Mouse (Mus musculus) hindbrain, embryonic 16.5 days (tissue): ENCODE data around the gene Angptl2. TPM values are rescaled to one million over a fixed set of nuclear protein-coding genes. Genes with fewer than 3 reads are reported as not detected.
A peak's percentile ranks its signal among the peaks of the same experiment; 100 is the strongest.

Experiments used
- ATAC-seq: fragments of 200-750 bp; cut with Nextera tagmentation; 2 replicates; pipeline ENCODE4 v1.8.0; 2017; ENCODE audit warnings: moderate TSS enrichment, moderate library complexity
- H3K27ac ChIP-seq: fragments of 300-500 bp; sonication (generic); 2 replicates; pipeline ENCODE4 v1.5.1; 2014; ENCODE audit warnings: low read depth, mild to moderate bottlenecking, control low read depth, low read length, moderate library complexity
- H3K27me3 ChIP-seq: fragments of 300-500 bp; sonication (generic); replicated peaks from 2 replicates; pipeline ENCODE4 v1.6.1; 2014; ENCODE audit warnings: low read length; ENCODE audit not compliant: control insufficient read depth, insufficient read depth
- H3K36me3 ChIP-seq: fragments of 300-500 bp; sonication (generic); 2 replicates; pipeline ENCODE4 v1.6.1; 2014; ENCODE audit warnings: mild to moderate bottlenecking, low read length, moderate library complexity, mixed read lengths; ENCODE audit not compliant: control insufficient read depth, insufficient read depth
- H3K4me1 ChIP-seq: fragments of 300-500 bp; sonication (generic); 2 replicates; pipeline ENCODE4 v1.6.1; 2014; ENCODE audit warnings: low read depth, low read length; ENCODE audit not compliant: control insufficient read depth, insufficient read depth
- H3K4me2 ChIP-seq: fragments of 300-500 bp; sonication (generic); 2 replicates; pipeline ENCODE4 v1.6.1; 2014; ENCODE audit warnings: mild to moderate bottlenecking, low read length, control low read depth, moderate library complexity
- H3K4me3 ChIP-seq: fragments of 300-500 bp; sonication (generic); 2 replicates; pipeline ENCODE4 v1.5.1; 2014; ENCODE audit warnings: mild to moderate bottlenecking, low read length, control low read depth, moderate library complexity
- H3K9ac ChIP-seq: fragments of 300-500 bp; sonication (generic); 2 replicates; pipeline ENCODE4 v1.6.1; 2014; ENCODE audit warnings: low read depth, mild to moderate bottlenecking, control low read depth, low read length, moderate library complexity
- H3K9me3 ChIP-seq: fragments of 300-500 bp; sonication (generic); 2 replicates; pipeline ENCODE4 v1.6.1; 2014; ENCODE audit warnings: mild to moderate bottlenecking, low read length, moderate library complexity; ENCODE audit not compliant: control insufficient read depth
- WGBS: fragments of 180-500 bp; shearing (Covaris S2); extraction: QIAGEN DNeasy Blood & Tissue Kit; methylation state at CpG from one replicate; pipeline ENCODE4 v1.1.7; 2014; 5-methylcytosine and 5-hydroxymethylcytosine counted together
- polyA plus RNA-seq: library from polyadenylated mRNA; unstranded; fragments of >200 nt; fragmentation: Nextera tagmentation; extraction: Ambion mirVana; gene quantifications from 2 replicates; pipeline ENCODE4 v1.2.1, GENCODE M21; 2015

Angptl2 gene
- polyA plus RNA-seq, 1 experiment from 2014 or later, result 13.4 TPM

- no peak overlapping the region for H3K9ac ChIP-seq
- no peak overlapping the region for H3K27ac ChIP-seq
- ATAC-seq, result no peak
- H3K9me3 ChIP-seq, result no peaks in the 10 kb centered on the region
- 80% methylated on average over 2 of the region's 2 CpGs for WGBS
- H3K4me2 ChIP-seq, result no peak overlapping the region
- H3K4me1 ChIP-seq, result peaks cover 7% of the 10 kb centered on the region
- H3K27me3 ChIP-seq, result no peaks in the 10 kb centered on the region
- H3K4me3 ChIP-seq, result no peak overlapping the region
- no peaks in the 10 kb centered on the region for H3K36me3 ChIP-seq
Measured at GRCm38 (mm10) chr2:33269132-33269493, 53.2 kb downstream of the Angptl2 start.

- H3K27me3 ChIP-seq, result no peaks in the 10 kb centered on the region
- H3K9me3 ChIP-seq, result no peaks in the 10 kb centered on the region
- H3K36me3 ChIP-seq, result no peaks in the 10 kb centered on the region
- no peak overlapping the region for H3K4me2 ChIP-seq
- ATAC-seq, result no peak
- H3K4me3 ChIP-seq, result no peak overlapping the region
- peaks cover 7% of the 10 kb centered on the region for H3K4me1 ChIP-seq
- 98% methylated on average over 2 of the region's 2 CpGs for WGBS
- no peak overlapping the region for H3K9ac ChIP-seq
- H3K27ac ChIP-seq, result no peak overlapping the region
Measured at GRCm38 (mm10) chr2:33270569-33270968, 54.7 kb downstream of the Angptl2 start.

GRCm38 (mm10) chr2:33271511-33271910, 55.6 kb downstream of the Angptl2 start:
- no peak overlapping the region; the same call in 1 of the 2 replicates for H3K27ac ChIP-seq
- H3K27me3 ChIP-seq, result no peaks in the 10 kb centered on the region
- H3K36me3 ChIP-seq, result no peaks in the 10 kb centered on the region
- H3K9ac ChIP-seq, result no peak overlapping the region
- WGBS, result 48% methylated on average over 1 of the region's 1 CpGs
- ATAC-seq, result no peak
- H3K4me3 ChIP-seq, result no peak overlapping the region
- H3K4me2 ChIP-seq, result no peak overlapping the region
- H3K4me1 ChIP-seq, result peaks cover 7% of the 10 kb centered on the region
- no peaks in the 10 kb centered on the region for H3K9me3 ChIP-seq

GRCm38 (mm10) chr2:33272665-33273439, 57.0 kb downstream of the Angptl2 start:
- no peaks in the 10 kb centered on the region for H3K36me3 ChIP-seq
- no peak overlapping the region for H3K9ac ChIP-seq
- no peaks in the 10 kb centered on the region for H3K9me3 ChIP-seq
- no peaks in the 10 kb centered on the region for H3K27me3 ChIP-seq
- ATAC-seq, result no peak
- 80% methylated on average over 4 of the region's 4 CpGs for WGBS
- H3K4me3 ChIP-seq, result no peak overlapping the region
- H3K27ac ChIP-seq, result no peak overlapping the region
- H3K4me2 ChIP-seq, result no peak overlapping the region
- H3K4me1 ChIP-seq, result no peaks in the 10 kb centered on the region; the same call in 1 of the 2 replicates

- H3K27ac ChIP-seq, result no peak overlapping the region
- no peak overlapping the region for H3K4me2 ChIP-seq
- ATAC-seq, result no peak
- H3K4me1 ChIP-seq, result no peaks in the 10 kb centered on the region; the same call in 1 of the 2 replicates
- no peak overlapping the region for H3K9ac ChIP-seq
- no peaks in the 10 kb centered on the region for H3K27me3 ChIP-seq
- H3K36me3 ChIP-seq, result no peaks in the 10 kb centered on the region
- 83% methylated on average over 12 of the region's 12 CpGs for WGBS
- H3K9me3 ChIP-seq, result no peaks in the 10 kb centered on the region
- H3K4me3 ChIP-seq, result no peak overlapping the region
Measured at GRCm38 (mm10) chr2:33274719-33275490, 59.0 kb downstream of the Angptl2 start.

- no peak for ATAC-seq
Measured at GRCm38 (mm10) chr2:33279758-33280157, 63.9 kb downstream of the Angptl2 start.

GRCm38 (mm10) chr2:33280525-33280924, 64.7 kb downstream of the Angptl2 start:
- Histone ChIP-seq H3K4me2 (no peak overlapping the region), H3K9ac (no peak overlapping the region), H3K9me3 (no peaks in the 10 kb centered on the region), H3K27ac (no peak overlapping the region), H3K36me3 (no peaks in the 10 kb centered on the region), H3K4me3 (no peak overlapping the region), H3K27me3 (no peaks in the 10 kb centered on the region), H3K4me1 (peaks cover 3% of the 10 kb centered on the region; the same call in 1 of the 2 replicates)
- WGBS, result 76% methylated on average over 2 of the region's 2 CpGs
- no peak for ATAC-seq

More at GRCm38 (mm10) chr2:33279758-33280157, 63.9 kb downstream of the Angptl2 start:
- H3K9me3 ChIP-seq, result no peaks in the 10 kb centered on the region
- H3K9ac ChIP-seq, result no peak overlapping the region
- 86% methylated on average over 10 of the region's 10 CpGs for WGBS
- H3K27ac ChIP-seq, result no peak overlapping the region
- H3K4me1 ChIP-seq, result peaks cover 3% of the 10 kb centered on the region; the same call in 1 of the 2 replicates
- no peaks in the 10 kb centered on the region for H3K36me3 ChIP-seq
- H3K4me3 ChIP-seq, result no peak overlapping the region
- no peak overlapping the region for H3K4me2 ChIP-seq
- no peaks in the 10 kb centered on the region for H3K27me3 ChIP-seq

GRCm38 (mm10) chr2:33281807-33282206, 65.9 kb downstream of the Angptl2 start:
- Histone ChIP-seq H3K9ac (no peak overlapping the region), H3K4me3 (no peak overlapping the region)

GRCm38 (mm10) chr2:33282877-33283276, 67.0 kb downstream of the Angptl2 start:
- peak; percentile 79 for ATAC-seq
- no peak overlapping the region for H3K9ac ChIP-seq
- H3K36me3 ChIP-seq, result peaks cover 2% of the 10 kb centered on the region; the same call in 1 of the 2 replicates
- no peak overlapping the region; the same call in 1 of the 2 replicates for H3K27ac ChIP-seq
- 54% methylated on average over 4 of the region's 4 CpGs for WGBS
- H3K27me3 ChIP-seq, result no peaks in the 10 kb centered on the region
- H3K4me3 ChIP-seq, result no peak overlapping the region
- H3K4me1 ChIP-seq, result peaks cover 3% of the 10 kb centered on the region; the same call in 1 of the 2 replicates
- no peak overlapping the region for H3K4me2 ChIP-seq
- peaks cover 1% of the 10 kb centered on the region for H3K9me3 ChIP-seq

More at GRCm38 (mm10) chr2:33281807-33282206, 65.9 kb downstream of the Angptl2 start:
- 89% methylated on average over 5 of the region's 5 CpGs for whole genome bisulfite sequencing
- no peaks in the 10 kb centered on the region for H3K36me3 ChIP-seq
- ATAC-seq, result no peak
- no peak overlapping the region for H3K27ac ChIP-seq
- H3K9me3 ChIP-seq, result no peaks in the 10 kb centered on the region
- no peak overlapping the region for H3K4me2 ChIP-seq
- H3K27me3 ChIP-seq, result no peaks in the 10 kb centered on the region
- peaks cover 3% of the 10 kb centered on the region; the same call in 1 of the 2 replicates for H3K4me1 ChIP-seq
